Mouse (Mus musculus): ENCODE data around the gene Sox4.

Gene Sox4

DNA sequence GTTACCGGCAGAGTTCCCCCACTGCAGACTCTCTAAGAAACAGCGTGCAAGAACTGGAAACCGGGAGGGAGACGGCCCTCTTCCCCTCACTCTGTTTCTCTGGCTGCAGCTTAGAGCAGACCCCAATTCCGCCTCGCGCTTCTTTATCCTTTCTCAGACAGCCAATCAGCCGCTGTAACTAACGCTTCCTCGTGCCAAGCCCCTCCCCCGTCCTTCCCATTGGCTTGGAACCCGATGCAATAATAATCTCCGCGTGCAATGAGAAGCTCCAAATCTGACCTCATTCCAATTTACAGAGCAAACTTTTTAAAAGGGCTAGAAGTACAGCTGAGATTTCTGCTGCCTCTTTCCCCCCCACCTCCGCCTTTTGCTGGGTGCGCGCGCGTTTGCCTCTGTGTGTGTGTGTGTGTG lies at the start of gene Sox4:
Gene Sox4 (minus strand): TSS at position 133 of the 411 bp plus-strand sequence.
- peak; percentile 97 to 99 for DNase-seq

- DNase-seq, result no peak
Measured at GRCm38 (mm10) chr13:28991899-28992664, 38.6 kb upstream of the Sox4 start.

DNA sequence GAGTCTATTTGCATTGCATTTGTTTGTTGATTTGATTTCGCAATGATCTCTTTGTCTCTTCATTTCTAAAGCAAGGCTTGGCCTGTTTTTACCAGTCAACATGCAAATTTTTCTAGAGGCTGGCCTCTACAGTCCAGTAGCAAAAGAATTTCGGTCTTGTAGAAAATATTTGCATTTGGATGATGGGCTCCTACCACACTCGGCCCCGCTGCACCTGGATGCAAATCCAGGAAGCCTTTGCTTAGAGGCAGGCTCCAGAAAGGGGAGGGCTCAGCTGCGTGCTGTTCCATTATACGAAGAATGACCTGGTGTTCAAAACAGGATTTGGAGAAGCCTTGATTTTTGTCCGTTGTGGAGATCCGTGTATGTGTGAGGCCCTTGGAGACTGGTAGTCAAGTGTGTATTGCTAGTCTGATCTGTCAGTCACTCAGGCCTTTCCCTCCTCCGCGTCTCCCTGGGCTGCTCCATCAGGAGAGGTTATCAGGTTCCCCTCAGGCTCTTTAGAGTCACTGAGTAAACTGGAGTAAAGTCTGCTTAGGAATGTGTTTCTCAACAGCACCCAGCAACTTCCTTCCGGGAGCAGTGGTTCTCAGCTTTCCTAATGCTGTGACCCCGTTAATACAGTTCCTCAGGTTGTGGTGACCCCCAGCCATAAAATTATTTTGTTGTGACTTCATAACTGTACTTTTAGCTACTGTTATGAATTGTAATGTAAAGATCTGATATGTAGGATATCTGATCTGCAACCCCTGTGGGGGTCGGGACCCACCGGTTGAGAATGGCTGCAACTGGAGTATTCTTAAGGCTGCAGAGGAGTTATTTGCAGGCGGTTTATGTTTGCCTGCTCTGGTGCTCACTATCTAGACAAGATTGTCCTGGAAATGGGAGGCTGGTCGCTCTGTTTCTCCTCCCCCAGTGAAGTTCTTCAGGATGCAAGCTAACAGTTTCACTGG lies 35.5 kb upstream of the Sox4 start:
- DNase-seq, result no peak

DNA sequence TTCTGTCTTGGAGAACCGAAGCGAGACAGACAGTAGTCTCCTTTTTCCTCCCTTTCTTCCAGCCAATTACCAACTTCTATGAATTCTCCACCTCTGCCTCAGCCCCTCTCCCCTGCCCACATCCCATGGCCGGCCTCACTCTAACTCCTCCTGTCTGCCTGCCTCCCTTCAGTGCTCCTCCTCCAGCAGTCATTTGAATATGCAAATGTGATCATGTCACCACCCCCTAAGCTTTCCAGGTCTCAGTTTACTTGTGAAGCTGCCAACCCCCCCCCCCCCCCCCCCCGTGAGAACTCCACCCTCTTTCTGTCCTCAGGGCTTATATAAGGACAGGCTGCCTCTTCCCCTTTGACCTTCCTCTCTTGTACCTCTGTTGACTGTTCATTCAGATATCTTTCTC lies 27.2 kb upstream of the Sox4 start:
- DNase-seq, result no peak

DNA sequence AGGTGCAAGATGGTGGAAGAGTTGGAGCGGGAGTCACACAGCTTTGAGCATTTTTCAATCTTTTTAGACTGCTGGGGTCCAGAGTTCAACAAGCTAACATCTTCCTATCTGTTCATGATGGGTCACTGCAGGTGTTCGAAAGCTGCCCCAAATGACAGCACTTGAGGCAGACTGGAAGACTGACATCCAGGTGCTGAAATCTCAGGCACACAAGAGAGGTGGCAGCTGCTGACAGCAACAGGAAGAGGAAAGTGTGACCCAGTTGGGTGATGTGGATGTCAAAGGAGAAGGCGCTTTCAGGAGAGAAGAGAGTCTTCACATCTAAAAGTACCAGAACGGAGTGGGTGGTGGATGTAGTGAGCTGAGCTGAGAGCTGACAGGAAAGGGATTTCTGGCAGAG lies 21.5 kb upstream of the Sox4 start:
- DNase-seq, result no peak

DNA sequence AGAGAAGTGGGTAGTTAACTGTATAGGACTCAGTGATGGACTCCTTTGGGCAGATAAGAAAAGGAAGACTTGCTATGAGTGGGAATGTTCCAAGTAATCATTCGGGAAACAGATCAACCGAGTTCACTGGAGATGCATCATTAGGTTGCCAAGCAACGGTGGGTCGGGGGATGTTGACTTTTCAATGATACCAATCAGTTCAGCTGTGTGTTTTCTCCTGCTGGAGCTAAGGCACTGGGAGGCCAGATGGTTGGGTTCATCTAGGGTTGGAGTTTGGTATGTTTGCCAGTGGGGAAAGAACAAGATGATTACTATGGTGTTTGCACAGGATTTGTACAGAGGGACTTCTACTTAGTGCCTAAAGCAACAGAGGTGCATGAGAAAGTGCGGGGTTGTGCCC lies 21.1 kb upstream of the Sox4 start:
- no peak for DNase-seq

DNA sequence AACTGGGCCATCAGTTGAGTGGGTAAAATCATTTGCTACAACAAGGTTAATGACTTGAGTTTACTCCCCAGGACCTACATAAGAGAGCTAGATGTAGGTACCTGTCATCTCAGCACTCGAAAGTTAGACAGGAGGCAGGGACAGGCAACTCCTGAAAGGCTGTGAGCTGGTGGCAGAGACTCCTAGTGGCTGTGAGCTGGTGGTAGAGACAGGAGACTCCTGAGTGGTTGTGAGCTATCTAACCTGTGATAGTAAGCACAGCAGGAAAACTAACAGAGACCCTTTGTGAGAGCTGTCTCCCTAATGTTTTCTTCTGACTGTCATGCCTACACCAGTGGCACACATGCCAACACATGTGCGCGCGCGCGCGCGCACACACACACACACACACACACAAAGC lies 7.4 kb upstream of the Sox4 start:
- no peak for DNase-seq

DNA sequence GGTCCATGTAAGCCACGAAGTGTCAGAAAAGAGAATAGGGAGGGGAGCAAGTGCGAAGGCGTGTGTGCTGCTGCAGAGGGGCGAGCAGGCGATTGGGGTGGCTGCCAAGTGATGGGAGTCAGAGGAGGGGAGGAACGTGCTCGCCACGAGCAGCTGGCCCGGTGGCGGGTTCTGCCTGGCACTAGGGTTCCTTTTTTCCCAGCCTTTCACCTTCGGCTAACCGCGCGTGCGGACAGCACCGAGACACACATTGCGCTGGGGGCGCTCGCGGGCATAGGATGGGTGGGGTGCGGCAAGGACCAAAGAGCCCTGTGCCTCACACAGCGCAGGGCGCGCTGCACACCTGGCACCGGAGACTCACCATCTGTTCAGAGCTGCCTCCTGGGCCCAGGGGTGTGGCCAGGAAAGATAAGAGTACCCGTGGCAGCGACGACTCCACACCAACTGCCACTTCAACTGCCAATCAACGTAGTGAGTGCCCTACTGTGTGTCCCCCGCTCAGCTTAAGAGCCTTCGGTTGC lies 6.0 kb upstream of the Sox4 start:
- peak; percentile 96 to 97 for DNase-seq

DNA sequence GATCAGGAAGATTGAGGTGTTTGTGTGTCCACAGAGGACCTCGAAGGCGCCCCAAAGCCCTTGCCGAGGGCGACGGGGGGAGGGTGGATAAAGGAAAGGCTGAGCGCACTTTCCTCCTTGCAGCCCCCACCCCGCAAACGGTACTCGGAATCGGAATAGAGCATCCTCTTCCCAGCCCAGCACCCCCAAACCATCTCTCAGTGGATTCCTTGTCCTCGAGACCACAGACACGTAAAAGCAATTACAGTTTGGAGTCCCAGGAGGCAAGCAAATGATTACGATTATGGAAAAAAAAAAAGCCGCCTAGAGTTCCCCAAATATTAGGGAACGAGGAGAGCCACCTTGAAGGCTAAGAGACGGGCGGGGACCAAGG lies 5.5 kb upstream of the Sox4 start:
- peak in 1 of 2 experiments; percentile 73 for DNase-seq

GRCm38 (mm10) chr13:28958211-28959067 lies 4.9 kb upstream of the Sox4 start:
- DNase-seq, result peak; percentile 81 to 84

DNA sequence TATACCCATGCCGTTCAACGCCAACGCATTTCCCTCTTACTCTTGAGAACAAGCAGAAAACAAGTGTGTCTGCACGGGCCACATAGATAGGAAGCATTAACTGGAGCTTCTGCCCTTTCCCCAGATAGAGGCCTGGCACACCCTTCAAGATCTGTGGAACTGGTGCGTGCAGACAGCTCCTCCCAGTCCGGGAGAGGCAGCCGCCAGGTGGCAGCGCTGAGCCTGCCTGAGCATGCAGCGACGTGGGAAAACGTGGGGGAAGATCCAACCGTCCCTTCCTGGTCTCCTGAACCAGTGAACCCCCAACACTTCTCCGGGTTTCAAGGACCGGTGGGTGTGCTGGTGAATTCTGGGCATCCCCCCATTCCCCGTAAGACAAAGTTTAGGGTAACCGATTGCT lies 4.3 kb upstream of the Sox4 start:
- peak; percentile 99 to 100 for DNase-seq

DNA sequence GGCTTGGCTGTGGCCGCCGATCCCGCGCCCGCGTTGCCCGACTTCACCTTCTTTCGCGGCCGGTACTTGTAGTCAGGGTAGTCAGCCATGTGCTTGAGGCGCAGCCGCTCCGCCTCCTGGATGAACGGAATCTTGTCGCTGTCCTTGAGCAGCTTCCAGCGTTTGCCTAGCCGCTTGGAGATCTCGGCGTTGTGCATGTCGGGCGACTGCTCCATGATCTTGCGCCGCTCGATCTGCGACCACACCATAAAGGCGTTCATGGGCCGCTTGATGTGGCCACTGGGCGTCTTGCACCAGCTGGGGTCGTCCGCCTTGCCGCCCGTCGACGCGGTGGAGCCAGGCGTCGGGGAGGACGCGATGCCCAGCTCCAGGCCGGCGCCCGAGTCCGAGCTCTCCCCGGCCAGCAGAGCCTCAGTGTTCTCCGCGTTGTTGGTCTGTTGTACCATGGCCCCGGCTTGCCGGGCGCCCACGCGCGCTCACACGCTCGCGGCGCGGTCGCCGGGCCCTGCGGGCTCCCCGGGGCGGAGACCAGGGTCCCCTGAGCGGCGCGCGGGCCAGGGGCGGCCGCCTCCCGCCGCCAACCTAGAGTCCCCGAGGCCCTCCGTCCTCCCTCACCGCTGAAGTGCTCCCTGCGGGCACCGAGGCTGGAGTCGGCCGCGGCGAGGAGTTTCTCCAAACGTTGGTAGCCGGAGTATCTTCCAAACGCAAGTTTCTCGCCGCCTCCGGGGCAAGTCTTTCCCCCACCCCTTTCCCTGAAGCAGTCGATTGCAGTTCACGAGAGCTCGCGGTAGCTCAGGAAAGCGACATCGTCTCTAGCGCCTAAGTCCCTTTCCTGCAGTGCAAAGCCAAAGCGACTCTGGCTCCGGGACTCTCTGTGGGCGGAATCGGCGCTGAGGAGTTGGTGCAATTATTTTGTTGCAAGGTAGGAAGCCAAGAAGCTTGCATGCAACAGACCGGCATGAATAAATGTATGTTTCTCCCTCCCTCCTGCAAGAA lies 639 bp downstream of the Sox4 start:
- peak; percentile 70 to 73 for DNase-seq

DNA sequence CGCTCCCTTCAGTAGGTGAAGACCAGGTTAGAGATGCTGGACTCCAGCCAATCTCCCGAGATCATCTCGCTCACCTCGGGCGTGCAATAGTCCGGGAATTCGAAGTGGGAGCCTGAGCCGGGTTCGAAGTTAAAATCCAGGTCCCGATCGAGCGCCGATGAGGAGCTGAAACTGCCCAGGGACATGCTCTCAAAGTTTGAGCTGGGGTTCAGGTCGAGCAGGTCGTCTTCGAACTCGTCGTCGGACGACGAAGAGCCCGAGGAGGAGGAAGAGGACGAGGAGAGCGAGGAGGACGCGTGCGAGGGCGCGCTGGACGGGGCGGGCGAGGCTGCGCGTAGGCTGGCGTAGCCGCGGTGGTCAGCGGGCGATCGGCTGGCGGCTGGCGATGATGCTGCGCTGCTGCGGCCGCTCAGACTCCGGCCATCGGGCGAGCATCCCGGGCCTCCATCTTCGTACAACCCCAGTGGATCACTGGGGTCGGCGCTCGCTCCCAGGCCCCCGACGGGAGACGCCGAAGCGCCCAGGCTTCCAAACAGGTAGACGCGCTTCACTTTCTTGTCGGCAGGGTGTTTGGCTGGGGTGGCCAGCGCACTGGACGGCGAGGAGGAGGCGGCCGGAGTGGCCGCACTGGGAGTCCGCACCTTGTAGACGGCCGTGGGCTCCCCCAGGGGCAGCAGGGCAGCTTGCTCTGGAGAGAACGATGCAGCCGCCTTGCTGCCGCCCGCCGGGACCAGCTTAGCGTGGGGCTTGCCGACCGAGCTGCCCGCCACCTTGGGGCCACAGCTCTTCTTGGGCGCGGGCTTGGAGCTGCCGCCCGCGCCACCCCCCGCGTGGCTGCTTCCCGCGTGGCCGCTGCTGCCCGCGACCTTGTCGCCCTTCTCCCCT lies 1.6 kb downstream of the Sox4 start:
- DNase-seq, result peak; percentile 69 to 76

DNA sequence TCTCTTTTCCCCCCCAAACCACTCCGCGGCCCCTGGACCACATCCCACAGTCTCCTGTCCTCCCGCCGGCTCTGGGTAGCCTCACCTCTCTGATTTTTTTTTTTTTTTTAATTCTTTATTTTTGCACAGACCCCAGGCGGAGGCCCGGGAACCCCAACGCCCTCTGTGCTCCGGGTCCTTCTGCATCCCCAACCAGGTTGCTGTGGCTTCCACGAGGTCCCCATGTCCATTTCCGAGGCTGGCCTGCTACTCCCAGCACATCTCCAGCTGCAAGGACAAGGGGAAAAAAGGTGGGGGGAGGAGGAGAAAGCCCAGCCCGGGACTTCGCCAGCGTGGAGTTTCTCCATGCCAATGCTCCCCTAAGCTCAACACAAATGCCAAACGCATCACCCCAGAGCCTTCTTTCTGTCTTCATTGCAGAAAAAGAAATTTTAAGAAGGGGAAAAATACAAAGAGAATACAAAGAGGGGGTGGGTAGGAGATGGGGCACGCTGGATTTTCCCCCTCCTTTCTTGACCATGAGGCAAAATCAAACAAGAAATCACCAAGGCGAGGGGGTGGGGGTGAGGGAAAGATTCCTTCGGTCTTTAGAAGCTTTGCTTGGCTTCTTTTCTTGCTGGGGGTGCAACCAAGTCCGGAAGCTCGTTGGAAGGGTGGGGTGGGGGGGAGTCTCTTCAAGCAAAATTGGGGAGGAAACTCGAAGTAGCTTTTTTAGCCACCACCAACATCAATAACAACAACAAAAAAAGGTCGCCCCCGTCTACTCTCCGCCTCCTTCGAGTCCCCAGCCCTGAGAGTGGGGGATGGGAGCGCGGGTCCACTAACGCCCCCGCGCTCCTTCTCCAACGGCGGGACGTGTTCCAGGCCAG lies 2.7 kb downstream of the Sox4 start:
- DNase-seq, result peak; percentile 72 to 81

- DNase-seq, result no peak
Measured at GRCm38 (mm10) chr13:28950266-28950622, 3.3 kb downstream of the Sox4 start.

DNA sequence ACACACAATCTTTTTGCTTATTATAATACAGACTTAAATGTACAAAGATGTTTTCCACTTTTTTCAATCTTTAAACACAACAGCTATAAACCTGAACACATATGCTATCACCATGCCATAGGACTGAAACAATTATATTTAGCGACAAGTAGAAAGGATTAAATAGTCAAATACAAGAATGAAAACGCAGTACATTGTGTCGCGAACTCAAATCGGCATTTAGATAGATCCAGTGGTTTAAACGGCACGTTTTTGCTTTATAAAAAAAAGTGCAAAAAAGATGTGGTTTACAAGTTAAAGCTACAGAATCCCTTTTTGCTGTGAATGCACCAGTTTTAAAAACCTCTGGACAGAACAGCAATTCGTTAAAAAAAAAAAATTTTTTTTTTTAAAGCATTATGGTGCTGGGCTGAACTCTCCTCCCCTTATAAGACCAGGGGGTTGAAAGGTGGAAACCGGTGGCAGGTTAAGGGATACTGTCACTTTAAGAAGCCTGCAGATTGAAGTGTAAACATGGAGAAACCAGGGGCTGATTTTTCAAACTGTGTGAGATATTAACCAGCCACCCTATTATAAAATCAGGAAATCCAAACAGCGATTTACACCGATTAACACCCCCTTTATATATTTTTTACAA lies 4.1 kb downstream of the Sox4 start:
- peak; percentile 25 to 60 for DNase-seq

DNA sequence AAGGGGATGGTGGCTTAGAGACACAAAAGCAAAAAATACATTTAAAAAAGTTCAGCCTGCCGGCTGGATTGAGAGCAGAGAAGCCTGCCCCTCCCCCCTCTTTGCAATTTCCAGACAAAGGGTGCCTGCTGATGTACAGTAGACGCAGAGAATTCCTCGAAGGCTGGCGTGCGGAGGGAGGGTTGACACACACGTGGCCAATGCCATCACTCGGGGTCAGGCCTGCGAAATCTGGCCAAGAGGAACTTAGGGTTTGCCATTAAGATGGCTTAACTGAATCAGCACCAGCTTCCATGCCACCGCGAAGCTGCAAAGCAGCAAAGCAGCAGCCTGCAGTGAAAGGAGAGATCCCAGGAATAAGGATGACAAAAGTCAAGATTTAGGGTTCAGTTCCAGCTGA lies 5.0 kb downstream of the Sox4 start:
- DNase-seq, result peak; percentile 62 to 69

GRCm38 (mm10) chr13:28947740-28948441 lies 5.6 kb downstream of the Sox4 start:
- no peak for DNase-seq

Measured in cerebellum, postnatal 14 days (tissue).